Mouse (Mus musculus) brain, adult 10 weeks (tissue): ENCODE results near the gene Ndufaf1. TPM values are rescaled to one million over a fixed set of nuclear protein-coding genes. Genes with fewer than 3 reads are reported as not detected.

Source experiments
- polyA plus RNA-seq: library from polyadenylated mRNA; stranded (reverse); fragments of 350-450 nt; fragmentation: Illumina TruSeq; extraction: RNeasy Lipid Tissue Mini Kit (QIAGEN cat#74804); gene quantifications from one replicate; pipeline ENCODE4 v1.2.3, GENCODE M21; 2015; ENCODE audit warnings: low read depth, low replicate concordance

The Ndufaf1 gene
- 45.7 TPM for polyA plus RNA-seq

DNA sequence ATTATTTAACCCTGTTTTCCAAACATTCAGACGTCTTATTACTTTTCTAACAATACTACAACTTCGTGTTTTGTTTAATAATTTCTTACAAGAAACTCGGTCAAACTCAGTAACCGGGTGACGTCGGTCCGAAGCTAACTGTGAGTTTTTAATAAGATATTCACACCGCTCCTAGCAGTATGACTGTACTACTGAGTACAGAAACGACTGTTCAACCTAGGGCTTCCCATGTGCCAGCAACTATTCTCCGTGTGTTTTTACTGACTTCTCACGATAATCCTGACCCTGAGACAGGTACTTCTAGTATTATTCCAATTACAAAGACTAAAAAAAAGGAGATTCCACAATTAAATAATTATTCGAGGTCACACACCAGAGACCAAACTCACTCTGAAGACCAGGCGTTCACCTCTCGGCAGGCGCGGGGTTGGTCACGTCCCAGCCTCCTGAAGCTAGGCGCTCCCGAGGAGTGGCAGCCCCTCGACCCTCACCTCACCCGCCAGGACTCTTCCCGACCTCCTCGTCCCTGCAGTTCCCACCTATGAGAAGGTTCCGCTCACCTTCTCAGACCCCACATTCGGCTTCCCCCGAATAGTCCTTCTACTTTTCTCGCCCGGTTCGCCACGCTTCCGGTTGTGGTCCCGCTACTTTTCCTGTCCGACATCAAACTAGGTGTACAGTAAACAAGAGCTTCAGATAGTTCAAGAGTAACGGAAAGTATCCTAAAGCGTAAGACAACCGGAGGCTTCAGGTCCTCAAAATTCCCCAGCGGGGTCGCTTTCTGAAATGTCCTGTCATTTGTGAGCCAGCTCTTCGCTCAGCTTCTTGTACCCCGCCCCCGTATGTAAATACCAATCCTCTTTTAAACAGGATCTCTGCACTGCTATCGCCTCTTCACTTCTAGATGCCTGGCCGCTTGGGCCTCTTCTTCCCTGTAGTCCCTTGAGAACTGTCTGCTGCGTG lies at the start of gene Ndufaf1:
TSS of gene Ndufaf1 (minus strand) at position 608 of the 963 bp plus-strand sequence.

DNA sequence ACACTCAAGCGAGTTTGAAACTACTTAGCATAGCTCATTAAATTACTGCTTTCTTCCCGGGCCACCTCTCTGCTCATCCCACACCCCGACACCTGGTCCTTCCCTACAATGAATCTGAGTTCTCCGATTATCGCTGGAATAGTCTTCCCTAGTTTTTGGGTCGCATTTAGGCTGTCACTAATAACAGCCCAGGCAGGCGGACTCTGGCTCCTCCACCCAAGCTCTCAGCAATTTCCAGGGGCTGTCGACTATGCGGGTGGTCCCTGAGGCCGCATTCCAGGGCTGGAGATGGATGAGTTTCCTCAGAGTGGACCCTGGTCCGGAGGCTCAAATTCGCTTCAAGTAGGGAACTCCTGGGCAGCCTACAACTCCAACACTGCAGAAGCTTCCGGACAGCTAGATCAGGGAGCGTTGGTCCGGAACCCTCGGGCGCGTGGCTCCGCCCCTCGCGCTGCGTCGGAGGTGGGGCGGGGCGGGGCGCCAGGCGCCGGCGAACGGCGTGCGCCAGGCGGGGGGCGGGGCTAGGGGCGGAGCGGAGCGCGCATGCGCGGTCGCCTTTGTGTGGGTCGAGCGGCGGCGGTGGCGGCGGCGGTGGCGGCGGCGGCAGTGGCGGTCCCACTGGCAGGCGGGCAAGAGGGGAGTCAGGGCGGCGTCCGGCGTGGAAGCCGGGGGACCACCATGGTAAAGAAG lies 12.0 kb upstream of the Ndufaf1 start, which contains the start of gene Rtf1:
TSS of gene Rtf1 (plus strand) at position 544 of the 690 bp plus-strand sequence.

DNA sequence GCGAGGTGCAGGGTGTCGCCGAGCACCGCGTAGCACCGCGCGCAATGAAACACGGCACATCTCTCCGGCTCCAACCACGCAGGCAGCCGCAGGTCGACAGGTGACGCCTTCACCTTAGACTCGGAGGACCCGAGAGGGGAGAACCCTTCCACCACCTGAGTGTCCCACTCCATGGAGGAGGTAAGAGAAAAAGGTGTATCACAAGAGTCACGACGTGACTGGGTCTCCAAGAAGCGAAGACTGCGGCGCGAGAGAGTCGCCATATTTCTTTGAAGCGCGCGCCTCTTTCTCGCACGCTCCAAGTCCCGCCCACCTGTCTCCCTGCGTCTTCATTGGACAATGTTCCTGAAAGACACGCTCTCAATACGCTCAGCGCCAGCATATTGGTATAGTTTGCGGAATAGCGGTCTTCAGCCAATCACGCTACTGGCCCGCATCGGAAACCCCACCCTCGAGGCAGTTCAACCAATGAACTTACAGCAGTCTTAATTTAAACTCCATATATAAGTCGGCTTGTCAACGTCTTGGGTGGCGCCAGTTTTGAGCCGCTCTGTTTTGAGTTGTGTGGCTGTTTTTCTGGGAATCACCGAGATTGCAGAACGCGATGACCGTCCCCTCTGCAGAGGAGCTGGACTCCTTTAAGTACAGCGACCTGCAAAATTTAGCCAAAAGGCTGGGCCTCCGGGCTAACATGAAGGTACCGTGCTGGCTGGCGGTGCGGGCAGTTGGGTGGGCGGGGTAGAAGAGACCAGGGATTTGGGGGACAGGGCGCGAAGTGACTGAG lies 44.2 kb downstream of the Ndufaf1 start, which contains the start of the genes Nusap1 and Oip5:
TSS of gene Nusap1 (plus strand) at position 100 of the 784 bp plus-strand sequence.
TSS of gene Oip5 (minus strand) at position 271 of the 784 bp plus-strand sequence.

Other genes with a start within 250 kb of the Ndufaf1 start
- gene Ino80, start 185.1 kb downstream of the Ndufaf1 start, polyA plus RNA-seq, result 11.8 TPM
- 0.80 TPM for gene Exd1, start 115.2 kb downstream of the Ndufaf1 start, polyA plus RNA-seq
- gene Chp1, start 115.1 kb downstream of the Ndufaf1 start, polyA plus RNA-seq, result 149 TPM
- 0.73 TPM for gene Nusap1, start 44.5 kb downstream of the Ndufaf1 start, polyA plus RNA-seq
- 1.6 TPM for gene Oip5, start 44.4 kb downstream of the Ndufaf1 start, polyA plus RNA-seq
- gene Rtf1, start 12.2 kb upstream of the Ndufaf1 start, polyA plus RNA-seq, result 40.0 TPM
- 172 TPM for gene Itpka, start 79.5 kb upstream of the Ndufaf1 start, polyA plus RNA-seq
- 22.9 TPM for gene Ltk, start 97.6 kb upstream of the Ndufaf1 start, polyA plus RNA-seq
- 9.6 TPM for gene Rpap1, start 124.7 kb upstream of the Ndufaf1 start, polyA plus RNA-seq
- gene Tyro3, start 134.9 kb upstream of the Ndufaf1 start, polyA plus RNA-seq, result 129 TPM
- gene Mga, start 234.4 kb upstream of the Ndufaf1 start, polyA plus RNA-seq, result 26.0 TPM